Mouse (Mus musculus): ENCODE data around the gene Fndc4.

Gene Fndc4

GRCm38 (mm10) chr5:31255971-31256370, 39.9 kb downstream of the Fndc4 start:
- no peak for DNase-seq

GRCm38 (mm10) chr5:31255381-31255780, 40.5 kb downstream of the Fndc4 start:
- DNase-seq: no peak

- DNase-seq: no peak
These were observed 41.0 kb downstream of the Fndc4 start for GRCm38 (mm10) chr5:31254901-31255300.

- no peak for DNase-seq
These were observed 41.4 kb downstream of the Fndc4 start for GRCm38 (mm10) chr5:31254452-31254851.

GRCm38 (mm10) chr5:31253806-31254205, 42.1 kb downstream of the Fndc4 start:
- no peak for DNase-seq

- no peak for DNase-seq
These were observed 42.9 kb downstream of the Fndc4 start for GRCm38 (mm10) chr5:31252795-31253545.

GRCm38 (mm10) chr5:31252151-31252550, 43.7 kb downstream of the Fndc4 start:
- no peak for DNase-seq

GRCm38 (mm10) chr5:31251541-31252101, 44.3 kb downstream of the Fndc4 start, which contains the start of gene Krtcap3:
Gene Krtcap3 (plus strand): TSS chr5:31251691.
- peak; percentile 27 to 41 for DNase-seq

- no peak for DNase-seq
These were observed 45.2 kb downstream of the Fndc4 start for GRCm38 (mm10) chr5:31250716-31251115.

Measured in B cell, adult 2 months (primary cell).